Mouse (Mus musculus): ENCODE results near the gene Pibf1. TPM values are rescaled to one million over a fixed set of nuclear protein-coding genes. Genes with fewer than 3 reads are reported as not detected.

The Pibf1 gene
- polyA plus RNA-seq, 1 experiment from 2014 or later: 28.7 TPM

- peaks cover 56% of the 10 kb centered on the region for H3K36me3 ChIP-seq
- no peaks in the 10 kb centered on the region for H3K4me1 ChIP-seq
- no peak for ATAC-seq (ENCODE audit: insufficient number of reproducible peaks, insufficient read depth, low FRiP score, low TSS enrichment)
- H3K27me3 ChIP-seq: no peaks in the 10 kb centered on the region
- H3K27ac ChIP-seq: no peak overlapping the region
- WGBS: 84% methylated on average over 6 of the region's 6 CpGs
- no peak overlapping the region for H3K4me2 ChIP-seq (replicated peaks)
- H3K4me3 ChIP-seq: no peak overlapping the region
- H3K9ac ChIP-seq: no peak overlapping the region
- H3K9me3 ChIP-seq: no peaks in the 10 kb centered on the region
Observed at GRCm38 (mm10) chr14:99108762-99109161, 9.5 kb downstream of the Pibf1 start.

GRCm38 (mm10) chr14:99117576-99117975 lies 18.4 kb downstream of the Pibf1 start:
- no peak overlapping the region for H3K9ac ChIP-seq
- H3K27me3 ChIP-seq: no peaks in the 10 kb centered on the region
- peaks cover 38% of the 10 kb centered on the region for H3K36me3 ChIP-seq
- no peak overlapping the region for H3K4me2 ChIP-seq (replicated peaks)
- ATAC-seq (ENCODE audit: insufficient number of reproducible peaks, insufficient read depth, low FRiP score, low TSS enrichment): no peak
- no peaks in the 10 kb centered on the region for H3K9me3 ChIP-seq
- H3K4me3 ChIP-seq: no peak overlapping the region
- H3K4me1 ChIP-seq: no peaks in the 10 kb centered on the region
- H3K27ac ChIP-seq: no peak overlapping the region
- WGBS: 80% methylated on average over 4 of the region's 4 CpGs

GRCm38 (mm10) chr14:99121584-99122339 lies 22.5 kb downstream of the Pibf1 start:
- no peak overlapping the region for H3K4me3 ChIP-seq
- H3K9me3 ChIP-seq: no peaks in the 10 kb centered on the region
- no peak for ATAC-seq (ENCODE audit: insufficient number of reproducible peaks, insufficient read depth, low FRiP score, low TSS enrichment)
- H3K4me1 ChIP-seq: no peaks in the 10 kb centered on the region
- no peak overlapping the region for H3K27ac ChIP-seq
- no peaks in the 10 kb centered on the region for H3K27me3 ChIP-seq
- H3K9ac ChIP-seq: no peak overlapping the region
- peaks cover 19% of the 10 kb centered on the region for H3K36me3 ChIP-seq
- WGBS: 92% methylated on average over 11 of the region's 11 CpGs
- no peak overlapping the region for H3K4me2 ChIP-seq (replicated peaks)

GRCm38 (mm10) chr14:99124076-99124475 lies 24.9 kb downstream of the Pibf1 start:
- Histone ChIP-seq H3K4me2 (replicated peaks) (no peak overlapping the region), H3K9me3 (no peaks in the 10 kb centered on the region), H3K27ac (no peak overlapping the region), H3K36me3 (peaks cover 10% of the 10 kb centered on the region), H3K27me3 (no peaks in the 10 kb centered on the region), H3K9ac (no peak overlapping the region), H3K4me3 (no peak overlapping the region), H3K4me1 (no peaks in the 10 kb centered on the region)
- WGBS: 85% methylated on average over 4 of the region's 4 CpGs
- no peak for ATAC-seq (ENCODE audit: insufficient number of reproducible peaks, insufficient read depth, low FRiP score, low TSS enrichment)

GRCm38 (mm10) chr14:99126713-99127112 lies 27.5 kb downstream of the Pibf1 start:
- Histone ChIP-seq H3K27me3 (no peaks in the 10 kb centered on the region), H3K4me3 (no peak overlapping the region), H3K9ac (no peak overlapping the region), H3K27ac (no peak overlapping the region), H3K4me1 (no peaks in the 10 kb centered on the region), H3K4me2 (replicated peaks) (no peak overlapping the region), H3K36me3 (peaks cover 10% of the 10 kb centered on the region), H3K9me3 (no peaks in the 10 kb centered on the region)
- no peak for ATAC-seq (ENCODE audit: insufficient number of reproducible peaks, insufficient read depth, low FRiP score, low TSS enrichment)
- 93% methylated on average over 4 of the region's 4 CpGs for WGBS

GRCm38 (mm10) chr14:99127509-99127908 lies 28.3 kb downstream of the Pibf1 start:
- Histone ChIP-seq H3K4me1 (no peaks in the 10 kb centered on the region), H3K27ac (no peak overlapping the region), H3K27me3 (no peaks in the 10 kb centered on the region), H3K9me3 (no peaks in the 10 kb centered on the region), H3K4me2 (replicated peaks) (no peak overlapping the region), H3K4me3 (no peak overlapping the region), H3K9ac (no peak overlapping the region), H3K36me3 (0 out of 2 replicates have a peak, but pooled peaks cover 6% of the 10 kb centered on the region)
- 88% methylated on average over 1 of the region's 1 CpGs for WGBS
- ATAC-seq (ENCODE audit: insufficient number of reproducible peaks, insufficient read depth, low FRiP score, low TSS enrichment): no peak

GRCm38 (mm10) chr14:99129050-99129449 lies 29.8 kb downstream of the Pibf1 start:
- no peak overlapping the region for H3K27ac ChIP-seq
- 0 out of 2 replicates have a peak, but pooled peaks cover 6% of the 10 kb centered on the region for H3K36me3 ChIP-seq
- H3K9me3 ChIP-seq: no peaks in the 10 kb centered on the region
- H3K27me3 ChIP-seq: no peaks in the 10 kb centered on the region
- no peak overlapping the region for H3K4me3 ChIP-seq
- WGBS: 90% methylated on average over 2 of the region's 2 CpGs
- H3K4me1 ChIP-seq: no peaks in the 10 kb centered on the region
- no peak overlapping the region for H3K9ac ChIP-seq
- no peak overlapping the region for H3K4me2 ChIP-seq (replicated peaks)
- ATAC-seq (ENCODE audit: insufficient number of reproducible peaks, insufficient read depth, low FRiP score, low TSS enrichment): no peak

- WGBS: 95% methylated on average over 2 of the region's 2 CpGs
Observed at GRCm38 (mm10) chr14:99134048-99134447, 34.8 kb downstream of the Pibf1 start.

GRCm38 (mm10) chr14:99135761-99136160 lies 36.5 kb downstream of the Pibf1 start:
- Histone ChIP-seq H3K9ac (no peak overlapping the region), H3K4me2 (replicated peaks) (no peak overlapping the region), H3K36me3 (peaks cover 17% of the 10 kb centered on the region), H3K4me1 (no peaks in the 10 kb centered on the region), H3K27ac (no peak overlapping the region), H3K27me3 (no peaks in the 10 kb centered on the region), H3K4me3 (no peak overlapping the region), H3K9me3 (no peaks in the 10 kb centered on the region)
- WGBS: 91% methylated on average over 9 of the region's 9 CpGs
- no peak for ATAC-seq (ENCODE audit: insufficient number of reproducible peaks, insufficient read depth, low FRiP score, low TSS enrichment)

More at GRCm38 (mm10) chr14:99134048-99134447, 34.8 kb downstream of the Pibf1 start:
- Histone ChIP-seq H3K9me3 (no peaks in the 10 kb centered on the region), H3K4me1 (no peaks in the 10 kb centered on the region), H3K4me2 (replicated peaks) (no peak overlapping the region), H3K27me3 (no peaks in the 10 kb centered on the region), H3K27ac (no peak overlapping the region), H3K36me3 (peaks cover 17% of the 10 kb centered on the region), H3K9ac (no peak overlapping the region), H3K4me3 (no peak overlapping the region)
- no peak for ATAC-seq (ENCODE audit: insufficient number of reproducible peaks, insufficient read depth, low FRiP score, low TSS enrichment)

- Histone ChIP-seq H3K27ac (no peak overlapping the region), H3K36me3 (peaks cover 17% of the 10 kb centered on the region), H3K9ac (no peak overlapping the region), H3K27me3 (no peaks in the 10 kb centered on the region), H3K4me1 (no peaks in the 10 kb centered on the region), H3K9me3 (no peaks in the 10 kb centered on the region), H3K4me3 (no peak overlapping the region), H3K4me2 (replicated peaks) (no peak overlapping the region)
- no peak for ATAC-seq (ENCODE audit: insufficient number of reproducible peaks, insufficient read depth, low FRiP score, low TSS enrichment)
- WGBS: 92% methylated on average over 16 of the region's 16 CpGs
Observed at GRCm38 (mm10) chr14:99136297-99136696, 37.1 kb downstream of the Pibf1 start.

- no peak overlapping the region for H3K4me3 ChIP-seq
- WGBS: 93% methylated on average over 2 of the region's 2 CpGs
- no peak overlapping the region for H3K4me2 ChIP-seq (replicated peaks)
- H3K9me3 ChIP-seq: no peaks in the 10 kb centered on the region
- H3K4me1 ChIP-seq: no peaks in the 10 kb centered on the region
- ATAC-seq (ENCODE audit: insufficient number of reproducible peaks, insufficient read depth, low FRiP score, low TSS enrichment): no peak
- peaks cover 17% of the 10 kb centered on the region for H3K36me3 ChIP-seq
- H3K27me3 ChIP-seq: no peaks in the 10 kb centered on the region
- H3K9ac ChIP-seq: no peak overlapping the region
- no peak overlapping the region for H3K27ac ChIP-seq
Observed at GRCm38 (mm10) chr14:99140036-99140435, 40.8 kb downstream of the Pibf1 start.

- Histone ChIP-seq H3K27me3 (no peaks in the 10 kb centered on the region), H3K9ac (no peak overlapping the region), H3K4me3 (no peak overlapping the region), H3K4me1 (no peaks in the 10 kb centered on the region), H3K4me2 (replicated peaks) (no peak overlapping the region), H3K36me3 (peaks cover 1% of the 10 kb centered on the region), H3K27ac (no peak overlapping the region), H3K9me3 (no peaks in the 10 kb centered on the region)
- 24% methylated on average over 15 of the region's 15 CpGs for WGBS
- 0 out of 2 replicates have a peak, but pooled peaks have one; percentile 56 for ATAC-seq (ENCODE audit: insufficient number of reproducible peaks, insufficient read depth, low FRiP score, low TSS enrichment)
Observed at GRCm38 (mm10) chr14:99141786-99142633, 42.8 kb downstream of the Pibf1 start.

Data from embryonic facial prominence, embryonic 12.5 days (tissue).